Mouse (Mus musculus) CH12.LX (cell line): ENCODE measurements around the gene Tmem200b. TPM values are rescaled to one million over a fixed set of nuclear protein-coding genes. Genes with fewer than 3 reads are reported as not detected.

ENCODE experiments used
- DNase-seq: peaks from one replicate; pipeline ENCODE4 v3.0.0-alpha.2; 2013; ENCODE audit errors: extremely low read depth
- H3K27ac ChIP-seq: 2 replicates; pipeline ENCODE4 v1.5.1; 2012; ENCODE audit warnings: low read depth, mild to moderate bottlenecking, control low read depth, moderate library complexity; ENCODE audit not compliant: insufficient read depth
- H3K27me3 ChIP-seq: replicated peaks from 2 replicates; pipeline ENCODE3; 2012; ENCODE audit warnings: inconsistent platforms
- H3K36me3 ChIP-seq, 2 experiments: replicated peaks in 1 of 2; 2 replicates each; pipeline versions ENCODE3 to v1.6.1; 2012; ENCODE audit warnings: inconsistent platforms in 1 of 2, low read length in 1 of 2, mild to moderate bottlenecking in 1 of 2, mixed read lengths in 1 of 2, moderate library complexity in 1 of 2; ENCODE audit not compliant: control insufficient read depth in 1 of 2, insufficient read depth in 1 of 2
- H3K4me1 ChIP-seq, 2 experiments: 2 replicates each; pipeline ENCODE4 v1.6.1; 2012; ENCODE audit warnings: inconsistent platforms in 1 of 2, moderate library complexity in 1 of 2; ENCODE audit not compliant: insufficient read depth in 2 of 2, control insufficient read depth in 1 of 2
- H3K4me2 ChIP-seq: 2 replicates; pipeline ENCODE4 v1.6.1; 2012; ENCODE audit warnings: low read depth, mild to moderate bottlenecking, control low read depth; ENCODE audit not compliant: poor library complexity, insufficient read depth, severe bottlenecking
- H3K4me3 ChIP-seq, 3 experiments: fragments of 150-350 bp in 1 of 3; sonication (generic) in 1 of 3; replicated peaks in 1 of 3; 2 replicates each; pipeline versions ENCODE3 to v1.5.1; 2011 to 2012; ENCODE audit warnings: low read depth in 2 of 3, low read length in 2 of 3, mild to moderate bottlenecking in 2 of 3, moderate library complexity in 2 of 3, control low read depth in 1 of 3, improper control_type of control experiment in 1 of 3, inconsistent platforms in 1 of 3, mixed read lengths in 1 of 3; ENCODE audit not compliant: poor library complexity in 1 of 3
- H3K79me2 ChIP-seq: replicated peaks from 2 replicates; pipeline ENCODE4 v1.6.1; 2012; ENCODE audit warnings: mild to moderate bottlenecking, moderate library complexity; ENCODE audit not compliant: control insufficient read depth, poor library complexity, insufficient read depth, severe bottlenecking; ENCODE audit errors: extremely low read depth
- H3K9ac ChIP-seq: 2 replicates; pipeline ENCODE4 v1.6.1; 2012; ENCODE audit warnings: low read depth, mild to moderate bottlenecking, control low read depth, moderate library complexity; ENCODE audit not compliant: insufficient read depth
- H3K9me3 ChIP-seq: replicated peaks from 2 replicates; pipeline ENCODE3; 2012; ENCODE audit warnings: low read length, inconsistent platforms, mixed read lengths
- BHLHE40 ChIP-seq: IDR thresholded peaks from 2 replicates; pipeline ENCODE4 v1.6.1; 2011; ENCODE audit warnings: mild to moderate bottlenecking, low read depth, low read length, improper control_type of control experiment
- E2F4 ChIP-seq: IDR thresholded peaks from 2 replicates; pipeline ENCODE4 v1.6.1; 2011; ENCODE audit warnings: low read depth, low read length, improper control_type of control experiment; ENCODE audit not compliant: insufficient replicate concordance
- ELF1 ChIP-seq: IDR thresholded peaks from 2 replicates; pipeline ENCODE4 v1.6.1; 2014; ENCODE audit warnings: low read depth, mild to moderate bottlenecking, inconsistent platforms, low read length, improper control_type of control experiment
- EP300 ChIP-seq: IDR thresholded peaks from 2 replicates; pipeline ENCODE4 v1.6.1; 2011; ENCODE audit warnings: low read length, improper control_type of control experiment
- ETS1 ChIP-seq: conservative IDR thresholded peaks from 2 replicates; pipeline ENCODE4 v1.6.1; 2012; ENCODE audit warnings: low read depth, mild to moderate bottlenecking, inconsistent platforms, low read length, improper control_type of control experiment, moderate library complexity
- GABPA ChIP-seq: IDR thresholded peaks from 2 replicates; pipeline ENCODE4 v1.6.1; 2012; ENCODE audit warnings: low read depth, low read length, improper control_type of control experiment, inconsistent platforms; ENCODE audit not compliant: insufficient replicate concordance
- IRF4 ChIP-seq: IDR thresholded peaks from 2 replicates; pipeline ENCODE4 v1.6.1; 2014; ENCODE audit warnings: low read depth, mild to moderate bottlenecking, inconsistent platforms, low read length, improper control_type of control experiment
- JUND ChIP-seq: conservative IDR thresholded peaks from 2 replicates; pipeline ENCODE4 v1.6.1; 2011; ENCODE audit warnings: low read depth, low read length, improper control_type of control experiment
- KAT2A ChIP-seq: IDR thresholded peaks from 2 replicates; pipeline ENCODE4 v1.6.1; 2012; ENCODE audit warnings: low read length, improper control_type of control experiment, inconsistent platforms; ENCODE audit not compliant: insufficient replicate concordance
- MAX ChIP-seq: IDR thresholded peaks from 2 replicates; pipeline ENCODE4 v1.6.1; 2011; ENCODE audit warnings: low read length, improper control_type of control experiment
- MAZ ChIP-seq: IDR thresholded peaks from 2 replicates; pipeline ENCODE4 v1.6.1; 2012; ENCODE audit warnings: low read depth, mild to moderate bottlenecking, inconsistent platforms, low read length, improper control_type of control experiment, moderate library complexity
- MEF2A ChIP-seq: IDR thresholded peaks from 2 replicates; pipeline ENCODE4 v1.6.1; 2014; ENCODE audit warnings: low read depth, mild to moderate bottlenecking, inconsistent platforms, low read length, improper control_type of control experiment, borderline replicate concordance
- MXI1 ChIP-seq: IDR thresholded peaks from 2 replicates; pipeline ENCODE4 v1.6.1; 2011; ENCODE audit warnings: mild to moderate bottlenecking, low read depth, low read length, improper control_type of control experiment
- MYC ChIP-seq: IDR thresholded peaks from 2 replicates; pipeline ENCODE4 v1.6.1; 2011; ENCODE audit warnings: low read depth, mild to moderate bottlenecking, improper control_type of control experiment, low read length
- POLR2A ChIP-seq: IDR thresholded peaks from 2 replicates; pipeline ENCODE4 v1.6.1; 2011; ENCODE audit warnings: low read depth, mild to moderate bottlenecking, improper control_type of control experiment, low read length
- POLR2AphosphoS2 ChIP-seq: IDR thresholded peaks from 2 replicates; pipeline ENCODE4 v1.6.1; 2011; ENCODE audit warnings: low read depth, low read length, improper control_type of control experiment
- RCOR1 ChIP-seq: conservative IDR thresholded peaks from 2 replicates; pipeline ENCODE4 v1.6.1; 2012; ENCODE audit warnings: low read depth, mild to moderate bottlenecking, inconsistent platforms, low read length, improper control_type of control experiment
- SIN3A ChIP-seq: IDR thresholded peaks from 2 replicates; pipeline ENCODE4 v1.6.1; 2012; ENCODE audit warnings: low read length, improper control_type of control experiment, inconsistent platforms
- SMC3 ChIP-seq: IDR thresholded peaks from 2 replicates; pipeline ENCODE4 v1.6.1; 2011; ENCODE audit warnings: low read depth, low read length, improper control_type of control experiment
- UBTF ChIP-seq: IDR thresholded peaks from 2 replicates; pipeline ENCODE4 v1.6.1; 2012; ENCODE audit warnings: low read depth, mild to moderate bottlenecking, inconsistent platforms, low read length, improper control_type of control experiment, moderate library complexity
- USF2 ChIP-seq: conservative IDR thresholded peaks from 2 replicates; pipeline ENCODE4 v1.6.1; 2011; ENCODE audit warnings: low read depth, low read length, improper control_type of control experiment
- ZC3H11A ChIP-seq: IDR thresholded peaks from 2 replicates; pipeline ENCODE4 v1.6.1; 2012; ENCODE audit warnings: low read depth, mild to moderate bottlenecking, inconsistent platforms, low read length, improper control_type of control experiment
- ZKSCAN1 ChIP-seq: IDR thresholded peaks from 2 replicates; pipeline ENCODE4 v1.6.1; 2012; ENCODE audit warnings: low read depth, inconsistent platforms, low read length, improper control_type of control experiment, borderline replicate concordance
- dilution Hi-C: fragments of 300-500 bp; cut with MboI; formaldehyde crosslinking; loops from 2 replicates; pipeline ENCODE4 v1.14.3; 2020; ENCODE audit warnings: low sequenced_read_pairs; ENCODE audit not compliant: extremely low pct_unique_long_range_greater_than_20kb, extremely low pct_ligation_motif_present
- in situ Hi-C: fragments of 300-500 bp; cut with MboI; formaldehyde crosslinking; loops from 3 replicates; pipeline ENCODE4 v1.14.3; 2019; ENCODE audit warnings: low sequenced_read_pairs, low pct_ligation_motif_present, low pct_unique_long_range_greater_than_20kb, mixed read lengths
- polyA plus RNA-seq: library from polyadenylated mRNA; unstranded; fragments of >175 nt; gene quantifications from 2 replicates; pipeline ENCODE4 v1.2.1, GENCODE M21; 2012; ENCODE audit warnings: low read depth; ENCODE audit not compliant: insufficient read length
- total RNA-seq, 2 experiments: library from RNA; depleted of rRNA; stranded (reverse); fragments of 300-350 nt in 1 of 2; fragments of >200 nt in 1 of 2; gene quantifications; 2 replicates each; pipeline ENCODE4 v1.2.3; 2012 to 2014

The Tmem200b gene
- total and polyA plus RNA-seq, 3 experiments, result not detected

GRCm38 (mm10) chr4:131913526-131913925, 8.0 kb upstream of the Tmem200b start:
- Histone ChIP-seq H3K4me2 (no peak overlapping the region), H3K27ac (no peak overlapping the region), H3K79me2 (no peaks in the 10 kb centered on the region), H3K9me3 (peaks cover 3% of the 10 kb centered on the region), H3K27me3 (no peaks in the 10 kb centered on the region), H3K9ac (no peak overlapping the region), H3K36me3 (peaks cover 0 to 3% of the 10 kb centered on the region in 2 experiments), H3K4me3 (no peak overlapping the region), H3K4me1 (peaks cover 4 to 28% of the 10 kb centered on the region in 2 experiments; a peak in 3 of 4 replicates)
- dilution Hi-C loops, result no loop called here
- in situ Hi-C loops, result no loop called here
- TF ChIP-seq JUND, result no peak
- no peak for TF ChIP-seq UBTF
- TF ChIP-seq GABPA, result no peak
- TF ChIP-seq IRF4, result no peak
- TF ChIP-seq SIN3A, result no peak
- no peak for TF ChIP-seq EP300
- TF ChIP-seq ETS1, result no peak
- TF ChIP-seq MEF2A, result no peak
- TF ChIP-seq ZKSCAN1, result no peak
- no peak for TF ChIP-seq MYC
- TF ChIP-seq MAX, result no peak
- no peak for TF ChIP-seq POLR2AphosphoS2
- no peak for TF ChIP-seq E2F4
- TF ChIP-seq USF2, result no peak
- no peak for TF ChIP-seq BHLHE40
- no peak for DNase-seq

- TF ChIP-seq KAT2A, result no peak
- no peak for TF ChIP-seq MXI1
- no peak for TF ChIP-seq ELF1
- no peak for TF ChIP-seq RCOR1
- no peak for TF ChIP-seq MYC
- TF ChIP-seq POLR2A, result no peak
- TF ChIP-seq ETS1, result no peak
- no peak for TF ChIP-seq SIN3A
- TF ChIP-seq POLR2AphosphoS2, result no peak
- no peak for TF ChIP-seq IRF4
- no peak for TF ChIP-seq MAX
- no peak for TF ChIP-seq ZC3H11A
- TF ChIP-seq MAZ, result no peak
- TF ChIP-seq SMC3, result no peak
- TF ChIP-seq GABPA, result no peak
- TF ChIP-seq, all 38 proteins: peak for 0
- no peaks in the 10 kb centered on the region for H3K36me3 ChIP-seq
- H3K27ac ChIP-seq, result no peak overlapping the region
- H3K79me2 ChIP-seq, result no peaks in the 10 kb centered on the region
- no peak overlapping the region for H3K4me3 ChIP-seq
- no peaks in the 10 kb centered on the region for H3K9me3 ChIP-seq
- in situ Hi-C loops (no loop called here), dilution Hi-C loops (no loop called here)
- DNase-seq, result no peak
- peaks cover 4 to 28% of the 10 kb centered on the region in 2 experiments; a peak in 3 of 4 replicates for H3K4me1 ChIP-seq
- no peaks in the 10 kb centered on the region for H3K27me3 ChIP-seq
- H3K9ac ChIP-seq, result no peak overlapping the region
- H3K4me2 ChIP-seq, result no peak overlapping the region
These were observed 7.4 kb upstream of the Tmem200b start for GRCm38 (mm10) chr4:131914046-131914643.
